Mouse (Mus musculus) brain, embryonic 14.5 days (tissue): ENCODE data around the gene Rhbdd1. TPM values are rescaled to one million over a fixed set of nuclear protein-coding genes. Genes with fewer than 3 reads are reported as not detected.
A peak's percentile ranks its signal among the peaks of the same experiment; 100 is the strongest.

Experiments used
- DNase-seq: peaks from one replicate; pipeline ENCODE4 v3.0.0-alpha.2; 2011; ENCODE audit warnings: low read depth
- CTCF ChIP-seq: fragments of 200-500 bp; IDR thresholded peaks from 2 replicates; pipeline ENCODE4 v1.5.1; 2012; ENCODE audit warnings: inconsistent platforms, mild to moderate bottlenecking, moderate library complexity, borderline replicate concordance; ENCODE audit not compliant: insufficient read depth, insufficient read length; ENCODE audit errors: extremely low read depth
- POLR2A ChIP-seq: fragments of 200-500 bp; IDR thresholded peaks from 2 replicates; pipeline ENCODE4 v1.6.1; 2012; ENCODE audit warnings: mild to moderate bottlenecking, inconsistent platforms, borderline replicate concordance; ENCODE audit not compliant: poor library complexity, insufficient read depth, insufficient read length, severe bottlenecking; ENCODE audit errors: extremely low read depth
- polyA plus RNA-seq: library from polyadenylated mRNA; depleted of rRNA; stranded (reverse); fragments of >200 nt; gene quantifications from 2 replicates; pipeline ENCODE4 v1.2.3, GENCODE M21; 2012; rRNA removed

Gene Rhbdd1
- 4.5 and 6.3 TPM in 2 replicates for polyA plus RNA-seq

- TF ChIP-seq CTCF = no peak
- TF ChIP-seq POLR2A = peak; percentile 56
- peak; percentile 99 for DNase-seq
Measured at GRCm38 (mm10) chr1:82316111-82316745, at the start of gene Rhbdd1. Gene Rhbdd1, plus strand, starts transcription at chr1:82316452.

DNA sequence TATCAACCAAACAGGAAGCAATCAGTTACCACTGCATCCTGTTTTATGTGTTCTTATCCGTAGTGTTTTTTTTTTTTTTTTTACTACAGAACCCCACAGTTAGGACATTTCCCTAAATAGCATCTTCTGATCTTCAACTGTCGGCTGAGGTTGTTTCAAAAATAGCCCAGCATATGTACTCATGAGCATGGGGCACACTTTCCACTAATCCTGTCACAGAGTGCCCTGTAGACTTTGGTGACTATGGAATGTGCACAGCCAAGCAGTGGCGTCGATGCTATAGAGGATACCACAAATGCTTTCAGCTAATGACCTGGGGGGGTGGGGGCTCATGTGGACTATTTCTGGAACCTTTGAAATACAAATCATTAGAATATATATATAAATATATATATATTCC lies 48.7 kb upstream of the Rhbdd1 start:
- no peak for DNase-seq
- no peak for TF ChIP-seq POLR2A
- no peak for TF ChIP-seq CTCF

GRCm38 (mm10) chr1:82272231-82272630 lies 44.0 kb upstream of the Rhbdd1 start:
- DNase-seq = no peak
- no peak for TF ChIP-seq CTCF
- no peak for TF ChIP-seq POLR2A

- DNase-seq = peak; percentile 68
- TF ChIP-seq CTCF (no peak), POLR2A (no peak)
Measured at GRCm38 (mm10) chr1:82273529-82273928, 42.7 kb upstream of the Rhbdd1 start.

DNA sequence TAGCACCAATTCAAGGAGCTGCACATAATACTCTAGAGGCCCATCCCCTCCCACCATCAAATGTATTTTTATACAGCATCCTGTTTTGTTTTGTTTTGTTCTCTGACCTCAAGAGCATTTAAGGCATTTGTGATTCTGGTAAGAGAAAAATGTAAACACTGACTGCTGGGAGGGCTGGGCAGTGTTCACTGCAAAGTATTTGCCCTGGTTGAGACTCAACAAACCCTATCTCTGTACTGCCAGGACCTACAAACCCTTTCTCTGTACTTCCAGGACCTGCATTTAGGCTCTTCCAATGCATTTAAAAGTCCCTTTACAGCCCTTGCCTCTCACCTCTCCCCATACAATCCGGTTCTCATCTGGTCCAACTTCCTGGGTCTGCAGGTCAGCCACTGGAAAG lies 41.9 kb upstream of the Rhbdd1 start:
- no peak for DNase-seq
- no peak for TF ChIP-seq POLR2A
- TF ChIP-seq CTCF = no peak

GRCm38 (mm10) chr1:82279768-82280167 lies 36.5 kb upstream of the Rhbdd1 start:
- TF ChIP-seq POLR2A (no peak), CTCF (no peak)
- no peak for DNase-seq

GRCm38 (mm10) chr1:82281823-82282222 lies 34.4 kb upstream of the Rhbdd1 start:
- TF ChIP-seq POLR2A = no peak
- TF ChIP-seq CTCF = no peak

GRCm38 (mm10) chr1:82282992-82283611 lies 33.1 kb upstream of the Rhbdd1 start:
- TF ChIP-seq POLR2A (0 out of 2 replicates have a peak, but pooled peaks have one; percentile 58), CTCF (no peak)
- peak; percentile 99 for DNase-seq

More at GRCm38 (mm10) chr1:82281823-82282222, 34.4 kb upstream of the Rhbdd1 start:
- DNase-seq = no peak

DNA sequence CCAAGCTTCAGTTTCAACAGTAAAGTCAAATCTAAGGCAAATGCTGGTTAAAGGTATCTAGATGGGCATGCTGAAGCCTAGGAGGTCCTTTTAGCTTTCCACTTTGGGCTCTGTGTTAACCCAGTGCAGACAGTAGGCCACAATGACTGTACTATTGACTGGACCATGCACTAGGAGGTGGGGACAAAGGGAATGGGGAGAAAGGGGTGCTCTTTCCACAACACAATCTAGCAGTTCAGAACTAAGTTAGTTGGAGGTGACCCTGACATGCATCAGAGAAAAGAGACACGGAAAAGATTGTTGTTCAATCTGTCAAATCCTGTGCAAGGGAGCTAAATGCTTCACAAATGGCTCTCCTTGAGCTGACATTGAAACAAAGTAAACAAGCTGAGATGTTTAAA lies 32.4 kb upstream of the Rhbdd1 start:
- TF ChIP-seq CTCF (no peak), POLR2A (no peak)
- peak; percentile 80 for DNase-seq

DNA sequence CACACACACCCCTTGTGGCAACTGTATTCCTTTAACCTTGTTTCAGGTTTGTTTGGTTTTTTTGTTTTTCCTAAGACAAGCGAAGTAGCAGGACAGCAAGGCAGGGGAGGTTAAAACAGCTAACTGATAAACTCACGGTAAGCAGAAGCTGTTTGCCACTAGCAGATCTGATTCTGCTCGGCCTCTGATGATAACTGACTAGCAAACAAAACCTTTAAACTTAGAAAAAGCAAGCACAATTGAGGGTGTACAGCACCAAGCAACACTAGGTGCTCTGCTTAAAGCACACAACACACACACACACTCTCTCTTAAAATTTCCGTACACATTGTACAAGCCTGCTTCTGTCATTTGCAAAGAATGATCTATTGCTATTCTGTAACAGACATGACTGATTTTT lies 31.8 kb upstream of the Rhbdd1 start:
- no peak for TF ChIP-seq CTCF
- TF ChIP-seq POLR2A = no peak
- peak; percentile 68 for DNase-seq

DNA sequence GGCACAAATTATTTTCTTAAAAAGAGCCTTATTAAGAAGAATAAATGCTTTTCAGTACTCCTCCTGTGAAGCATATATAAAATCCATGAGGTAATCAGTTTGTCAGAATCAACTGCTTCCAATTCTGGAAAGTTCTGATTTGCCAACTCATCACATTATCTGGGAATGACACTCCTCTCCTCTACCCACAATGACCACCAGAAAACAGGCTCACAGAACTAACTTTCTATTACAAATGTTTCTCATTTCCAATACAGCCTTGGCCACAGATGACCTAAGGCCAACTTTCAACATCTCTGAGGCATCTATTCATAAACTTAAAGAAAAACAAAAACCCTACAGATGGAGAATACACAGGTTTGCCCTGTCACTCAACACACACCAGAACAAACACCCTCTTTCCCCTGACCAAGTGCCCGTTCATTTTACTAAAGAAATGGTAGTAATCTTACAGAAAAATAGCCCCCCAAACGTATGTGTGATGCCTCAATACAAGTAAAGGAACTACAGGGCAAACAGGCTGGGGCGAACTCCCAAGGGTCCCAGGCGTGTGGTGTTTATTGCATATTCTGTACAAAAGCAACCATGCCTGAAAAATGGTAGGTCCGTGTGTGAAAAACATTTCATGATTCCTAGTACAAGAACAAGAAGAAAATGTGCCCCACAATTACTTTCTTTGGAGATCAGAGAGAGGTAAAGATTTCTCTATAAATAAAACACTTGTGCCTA lies 30.6 kb upstream of the Rhbdd1 start:
- DNase-seq = peak; percentile 47
- TF ChIP-seq CTCF = no peak
- no peak for TF ChIP-seq POLR2A
